Mouse (Mus musculus): Measurements from ENCODE around the gene Trib2. TPM values are rescaled to one million over a fixed set of nuclear protein-coding genes. Genes with fewer than 3 reads are reported as not detected.

Gene Trib2
- total RNA-seq, 2 experiments from 2014 or later = 7.1 to 19.5 TPM

GRCm38 (mm10) chr12:15765996-15766395 is 50.7 kb downstream of the Trib2 start:
- peak; percentile 92 for DNase-seq (ENCODE audit: low spot score)

- DNase-seq (ENCODE audit: low spot score) = no peak
Observed at GRCm38 (mm10) chr12:15765238-15765637, 51.5 kb downstream of the Trib2 start.

DNA sequence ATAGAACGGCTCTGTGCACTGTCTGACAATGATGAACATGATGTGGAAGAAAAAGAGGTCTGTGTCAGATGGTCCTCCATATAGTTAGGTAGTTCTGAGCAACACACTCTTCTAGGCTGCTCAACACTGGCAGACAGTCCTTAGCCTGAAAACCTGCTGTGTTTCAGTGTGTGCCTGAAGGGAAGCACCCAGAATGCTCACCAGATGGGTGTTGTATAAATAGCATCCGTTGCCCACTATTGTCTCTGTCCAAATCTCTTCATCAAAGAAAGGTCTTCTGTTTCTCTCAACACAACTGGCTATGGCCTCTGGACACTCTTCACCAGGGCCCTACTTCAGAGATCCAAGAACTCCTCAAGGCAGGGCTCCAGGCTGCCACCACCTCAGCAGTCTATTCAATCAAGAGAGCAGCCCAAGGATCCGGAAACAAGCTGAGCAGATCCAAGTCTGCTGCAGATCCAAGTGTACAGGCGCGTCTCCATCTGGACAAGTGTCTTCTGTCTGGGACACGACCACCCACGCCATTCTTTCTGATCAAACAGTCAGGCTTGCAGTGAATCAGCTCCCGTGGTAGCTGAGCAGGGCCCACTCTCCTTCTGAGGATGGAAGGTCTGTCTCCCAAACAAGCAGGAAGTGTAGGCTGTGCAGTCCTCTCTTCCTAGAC is 55.1 kb downstream of the Trib2 start:
- no peak for DNase-seq (ENCODE audit: low spot score)

DNA sequence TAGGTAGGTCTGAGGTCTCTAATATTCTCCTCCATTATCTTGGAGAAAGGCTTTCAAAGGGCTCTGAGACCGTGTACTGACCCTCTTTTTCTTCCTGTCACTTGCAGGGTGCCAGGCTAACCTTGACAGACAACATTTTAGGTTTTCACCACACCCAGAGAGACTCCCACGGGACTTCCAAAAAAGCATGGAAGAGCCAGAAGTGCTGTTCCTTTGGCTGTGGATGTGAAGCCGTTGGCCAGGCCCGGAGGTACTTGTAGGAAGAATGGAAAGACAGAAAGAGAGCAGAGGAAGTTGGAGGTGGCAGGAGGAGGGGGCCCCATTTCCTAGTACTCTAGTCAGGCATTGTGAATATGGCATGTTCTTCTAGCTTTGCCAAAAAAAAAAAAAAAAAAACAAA is 56.0 kb downstream of the Trib2 start:
- DNase-seq (ENCODE audit: low spot score) = no peak

DNA sequence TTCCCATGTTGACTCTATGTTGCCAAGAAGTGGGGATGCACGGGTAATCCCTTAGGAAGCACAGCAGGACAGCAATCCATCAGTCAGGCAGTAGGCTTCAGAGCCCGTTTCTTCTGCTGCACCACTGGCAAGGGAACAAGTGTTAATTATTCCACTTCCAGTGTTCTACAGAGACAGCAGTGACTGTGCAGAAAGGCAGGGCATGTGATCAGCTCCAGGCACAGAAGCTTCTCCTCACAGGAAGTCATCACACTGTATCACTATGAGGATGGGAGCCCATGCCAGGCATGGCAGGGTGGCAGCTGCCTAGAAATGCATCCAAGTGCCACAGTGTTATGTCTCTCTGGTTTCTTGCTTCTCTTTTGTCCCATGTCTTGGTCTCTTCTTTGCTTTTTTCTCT is 57.9 kb downstream of the Trib2 start:
- DNase-seq (ENCODE audit: low spot score) = no peak

DNA sequence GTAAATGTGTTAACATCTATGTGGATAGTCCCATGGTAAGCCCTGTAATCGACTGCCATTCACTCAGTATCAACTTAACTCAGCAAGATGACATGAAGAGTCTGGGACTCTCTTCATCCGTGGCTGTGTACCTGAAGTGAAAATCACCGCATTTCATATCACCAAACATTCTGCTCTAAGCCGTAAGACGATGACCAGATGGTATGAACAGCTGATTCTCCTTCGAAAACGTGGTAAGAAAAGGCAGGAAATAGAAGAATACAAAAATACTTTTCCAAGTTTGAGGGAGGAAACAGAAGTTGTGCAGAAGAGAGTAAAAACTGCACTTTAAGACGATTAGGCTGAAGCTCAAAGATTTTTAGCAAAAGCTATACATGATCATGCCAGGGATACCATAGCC is 59.4 kb downstream of the Trib2 start:
- no peak for DNase-seq (ENCODE audit: low spot score)

DNA sequence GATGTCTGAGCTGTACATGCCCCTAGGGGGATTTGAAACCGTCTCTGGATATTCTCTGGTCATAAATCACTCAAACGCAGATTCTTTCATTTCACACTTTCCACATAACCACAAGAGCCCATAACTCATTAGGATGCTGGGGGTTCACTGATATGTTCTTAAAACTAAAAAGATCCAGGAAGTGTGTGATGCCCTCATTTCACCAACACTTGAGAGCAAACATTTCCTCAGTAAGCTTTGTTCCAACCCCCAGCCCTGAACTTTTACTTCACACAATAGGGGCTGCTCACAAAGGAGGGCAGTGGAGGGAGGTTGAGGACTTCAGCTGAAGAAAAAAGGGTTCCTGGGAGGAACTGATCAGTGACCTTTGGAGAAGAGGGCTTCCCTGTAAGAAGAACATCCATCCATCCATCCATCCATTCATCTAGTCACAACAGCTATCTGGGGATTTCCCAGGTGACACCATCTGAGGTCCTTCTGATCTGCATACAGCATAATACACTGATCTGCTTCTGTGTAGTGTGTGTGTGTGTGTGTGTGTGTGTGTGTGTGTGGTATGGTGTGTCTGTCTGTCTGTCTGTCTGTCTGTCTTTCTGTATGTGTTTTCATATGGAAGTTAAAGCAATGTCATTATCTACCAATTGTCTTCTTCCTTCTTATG is 61.6 kb downstream of the Trib2 start:
- no peak for DNase-seq (ENCODE audit: low spot score)

GRCm38 (mm10) chr12:15754602-15755001 is 62.1 kb downstream of the Trib2 start:
- DNase-seq (ENCODE audit: low spot score) = no peak

- no peak for DNase-seq (ENCODE audit: low spot score)
Observed at GRCm38 (mm10) chr12:15749646-15750195, 67.0 kb downstream of the Trib2 start.

DNA sequence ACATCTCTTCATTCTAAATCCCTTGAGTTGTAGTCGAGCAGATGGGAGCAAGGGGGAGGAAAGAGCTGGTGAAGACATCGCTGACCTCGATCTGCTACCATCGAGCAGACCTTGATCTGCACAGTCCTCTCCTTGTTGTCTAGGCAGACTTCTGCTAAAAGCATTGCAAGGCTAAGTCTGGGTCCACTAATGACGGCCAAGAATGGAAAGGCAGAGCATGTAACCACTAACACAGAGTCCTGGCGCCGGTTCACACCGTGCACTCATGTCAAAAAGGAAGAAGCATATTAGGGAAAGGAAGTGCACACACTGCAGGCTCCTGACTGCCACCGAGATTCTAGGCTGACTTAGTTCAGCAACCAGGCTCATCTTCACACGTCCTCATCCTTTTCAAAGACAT is 71.0 kb downstream of the Trib2 start:
- DNase-seq (ENCODE audit: low spot score) = peak; percentile 26

Small RNA genes within 50 kb of the gene (microRNA-seq; reads per million reads assigned to microRNA genes)
- gene Mir6387 = not detected

Data from gastrocnemius, adult 18-20 months (tissue).